Mouse (Mus musculus): ENCODE measurements around the gene Zbtb12. TPM values are rescaled to one million over a fixed set of nuclear protein-coding genes. Genes with fewer than 3 reads are reported as not detected.

Gene Zbtb12
- polyA plus RNA-seq, 1 experiment from 2014 or later, result 2.1 TPM

DNA sequence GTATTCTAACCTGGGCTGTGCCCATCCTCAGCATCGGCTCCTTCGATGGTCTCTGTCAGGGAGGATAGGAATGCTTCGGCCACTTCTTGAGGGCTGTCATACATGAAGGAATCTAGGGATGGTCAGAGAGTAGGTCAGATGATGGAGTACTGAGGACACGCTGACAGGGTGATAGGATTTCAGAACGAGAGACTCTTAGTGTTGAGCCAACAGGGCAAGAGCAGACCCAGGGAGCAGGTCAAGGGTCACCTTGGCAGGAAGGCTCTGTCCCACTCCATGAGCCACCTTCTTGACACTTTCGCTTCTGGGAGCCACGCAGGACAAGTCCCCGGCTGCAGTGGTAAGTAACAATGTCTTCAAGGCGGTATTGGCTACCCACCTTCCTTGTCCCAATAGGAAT is 18.8 kb upstream of the Zbtb12 start:
- WGBS, result 89% methylated on average over 9 of the region's 9 CpGs
- Histone ChIP-seq H3K9me3 (ENCODE audit: control insufficient read depth, low read length) (no peaks in the 10 kb centered on the region), H3K36me3 (ENCODE audit: control insufficient read depth, insufficient read depth, low read length) (peaks cover 4% of the 10 kb centered on the region; the same call in 1 of the 2 replicates), H3K27me3 (ENCODE audit: control insufficient read depth, insufficient read depth, low read length) (no peaks in the 10 kb centered on the region), H3K4me1 (replicated peaks; ENCODE audit: control insufficient read depth, insufficient read depth, low read length) (no peaks in the 10 kb centered on the region), H3K4me3 (ENCODE audit: low read depth, low read length) (no peak overlapping the region), H3K9ac (ENCODE audit: low read length) (no peak overlapping the region), H3K27ac (ENCODE audit: low read depth, low read length) (no peak overlapping the region), H3K4me2 (ENCODE audit: low read depth, low read length, severe bottlenecking) (no peak overlapping the region)
- DNase-seq (ENCODE audit: low spot score) (no peak), ATAC-seq (replicated peaks; ENCODE audit: low FRiP score) (no peak)

GRCm38 (mm10) chr17:34861704-34862415 is 17.4 kb upstream of the Zbtb12 start:
- no peaks in the 10 kb centered on the region for H3K36me3 ChIP-seq (ENCODE audit: control insufficient read depth, insufficient read depth, low read length)
- no peaks in the 10 kb centered on the region for H3K9me3 ChIP-seq (ENCODE audit: control insufficient read depth, low read length)
- DNase-seq (ENCODE audit: low spot score), result no peak
- H3K9ac ChIP-seq (ENCODE audit: low read length), result no peak overlapping the region
- no peaks in the 10 kb centered on the region for H3K4me1 ChIP-seq (replicated peaks; ENCODE audit: control insufficient read depth, insufficient read depth, low read length)
- H3K4me2 ChIP-seq (ENCODE audit: low read depth, low read length, severe bottlenecking), result no peak overlapping the region
- H3K27ac ChIP-seq (ENCODE audit: low read depth, low read length), result no peak overlapping the region
- H3K27me3 ChIP-seq (ENCODE audit: control insufficient read depth, insufficient read depth, low read length), result no peaks in the 10 kb centered on the region
- no peak for ATAC-seq (replicated peaks; ENCODE audit: low FRiP score)
- WGBS, result 74% methylated on average over 13 of the region's 13 CpGs
- no peak overlapping the region for H3K4me3 ChIP-seq (ENCODE audit: low read depth, low read length)

- Histone ChIP-seq H3K36me3 (ENCODE audit: control insufficient read depth, insufficient read depth, low read length) (no peaks in the 10 kb centered on the region), H3K9ac (ENCODE audit: low read length) (no peak within 1 kb of the TSS), H3K4me2 (ENCODE audit: low read depth, low read length, severe bottlenecking) (no peak within 1 kb of the TSS), H3K4me3 (ENCODE audit: low read depth, low read length) (no peak within 1 kb of the TSS), H3K4me1 (replicated peaks; ENCODE audit: control insufficient read depth, insufficient read depth, low read length) (no peaks in the 10 kb centered on the region), H3K27me3 (ENCODE audit: control insufficient read depth, insufficient read depth, low read length) (no peaks in the 10 kb centered on the region), H3K9me3 (ENCODE audit: control insufficient read depth, low read length) (no peaks in the 10 kb centered on the region), H3K27ac (ENCODE audit: low read depth, low read length) (no peak within 1 kb of the TSS)
- 73% methylated on average over 8 of the region's 8 CpGs for WGBS
- no peak for ATAC-seq (replicated peaks; ENCODE audit: low FRiP score)
- no peak for DNase-seq (ENCODE audit: low spot score)
Measured at GRCm38 (mm10) chr17:34862416-34863081, 16.7 kb upstream of the Zbtb12 start, which contains the start of gene Cfb. Gene Cfb, minus strand, starts transcription at chr17:34862518.

GRCm38 (mm10) chr17:34865981-34866380 is 13.3 kb upstream of the Zbtb12 start:
- no peak overlapping the region for H3K27ac ChIP-seq (ENCODE audit: low read depth, low read length)
- H3K4me3 ChIP-seq (ENCODE audit: low read depth, low read length), result no peak overlapping the region
- no peak overlapping the region for H3K4me2 ChIP-seq (ENCODE audit: low read depth, low read length, severe bottlenecking)
- H3K9me3 ChIP-seq (ENCODE audit: control insufficient read depth, low read length), result no peaks in the 10 kb centered on the region
- H3K4me1 ChIP-seq (replicated peaks; ENCODE audit: control insufficient read depth, insufficient read depth, low read length), result no peaks in the 10 kb centered on the region
- H3K36me3 ChIP-seq (ENCODE audit: control insufficient read depth, insufficient read depth, low read length), result no peaks in the 10 kb centered on the region
- WGBS, result 63% methylated on average over 7 of the region's 7 CpGs
- ATAC-seq (replicated peaks; ENCODE audit: low FRiP score), result no peak
- H3K27me3 ChIP-seq (ENCODE audit: control insufficient read depth, insufficient read depth, low read length), result no peaks in the 10 kb centered on the region
- no peak for DNase-seq (ENCODE audit: low spot score)
- H3K9ac ChIP-seq (ENCODE audit: low read length), result no peak overlapping the region

- 93% methylated on average over 6 of the region's 6 CpGs for WGBS
- ATAC-seq (replicated peaks; ENCODE audit: low FRiP score), result no peak
- DNase-seq (ENCODE audit: low spot score), result no peak
Measured at GRCm38 (mm10) chr17:34874321-34874720, 5.0 kb upstream of the Zbtb12 start.

DNA sequence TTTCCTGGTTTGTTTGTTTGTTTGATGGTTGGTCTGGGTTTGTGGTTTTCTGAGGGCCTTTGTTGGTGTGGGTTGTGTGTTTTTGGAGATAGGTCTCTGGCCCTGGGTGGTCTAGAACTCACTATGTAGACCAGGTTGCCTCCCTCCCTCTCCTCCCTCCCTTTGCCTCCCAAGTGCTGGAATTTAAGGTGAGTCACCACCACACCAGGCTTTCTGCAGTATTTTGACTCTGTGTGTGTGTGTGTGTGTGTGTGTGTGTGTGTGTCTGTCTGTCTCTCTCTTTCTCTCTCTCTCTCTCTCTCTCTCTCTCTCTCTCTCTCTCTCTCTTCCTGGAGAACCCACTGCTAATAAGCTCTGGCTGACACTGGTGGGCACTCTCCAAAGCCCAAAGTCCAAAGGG is 1.9 kb downstream of the Zbtb12 start:
- DNase-seq (ENCODE audit: low spot score), result no peak
- no peak for ATAC-seq (replicated peaks; ENCODE audit: low FRiP score)
- H3K4me2 ChIP-seq (ENCODE audit: low read depth, low read length, severe bottlenecking), result no peak overlapping the region
- H3K27me3 ChIP-seq (ENCODE audit: control insufficient read depth, insufficient read depth, low read length), result no peaks in the 10 kb centered on the region
- no peak overlapping the region for H3K9ac ChIP-seq (ENCODE audit: low read length)
- no peak overlapping the region for H3K4me3 ChIP-seq (ENCODE audit: low read depth, low read length)
- no peaks in the 10 kb centered on the region for H3K9me3 ChIP-seq (ENCODE audit: control insufficient read depth, low read length)
- H3K4me1 ChIP-seq (replicated peaks; ENCODE audit: control insufficient read depth, insufficient read depth, low read length), result no peaks in the 10 kb centered on the region
- H3K36me3 ChIP-seq (ENCODE audit: control insufficient read depth, insufficient read depth, low read length), result no peaks in the 10 kb centered on the region
- H3K27ac ChIP-seq (ENCODE audit: low read depth, low read length), result no peak overlapping the region

More at GRCm38 (mm10) chr17:34874321-34874720, 5.0 kb upstream of the Zbtb12 start:
- H3K36me3 ChIP-seq (ENCODE audit: control insufficient read depth, insufficient read depth, low read length), result no peaks in the 10 kb centered on the region
- no peak overlapping the region for H3K9ac ChIP-seq (ENCODE audit: low read length)
- H3K4me3 ChIP-seq (ENCODE audit: low read depth, low read length), result no peak overlapping the region
- no peaks in the 10 kb centered on the region for H3K4me1 ChIP-seq (replicated peaks; ENCODE audit: control insufficient read depth, insufficient read depth, low read length)
- H3K4me2 ChIP-seq (ENCODE audit: low read depth, low read length, severe bottlenecking), result no peak overlapping the region
- H3K27me3 ChIP-seq (ENCODE audit: control insufficient read depth, insufficient read depth, low read length), result no peaks in the 10 kb centered on the region
- no peak overlapping the region for H3K27ac ChIP-seq (ENCODE audit: low read depth, low read length)
- H3K9me3 ChIP-seq (ENCODE audit: control insufficient read depth, low read length), result no peaks in the 10 kb centered on the region

- no peak within 1 kb of the TSS for H3K4me3 ChIP-seq (ENCODE audit: low read depth, low read length)
- DNase-seq (ENCODE audit: low spot score) (no peak), ATAC-seq (replicated peaks; ENCODE audit: low FRiP score) (no peak)
- no peak within 1 kb of the TSS for H3K9ac ChIP-seq (ENCODE audit: low read length)
- WGBS, result 7% methylated on average over 15 of the region's 15 CpGs
- H3K36me3 ChIP-seq (ENCODE audit: control insufficient read depth, insufficient read depth, low read length), result no peaks in the 10 kb centered on the region
- H3K27me3 ChIP-seq (ENCODE audit: control insufficient read depth, insufficient read depth, low read length), result no peaks in the 10 kb centered on the region
- H3K4me1 ChIP-seq (replicated peaks; ENCODE audit: control insufficient read depth, insufficient read depth, low read length), result no peaks in the 10 kb centered on the region
- H3K4me2 ChIP-seq (ENCODE audit: low read depth, low read length, severe bottlenecking), result no peak within 1 kb of the TSS
- no peaks in the 10 kb centered on the region for H3K9me3 ChIP-seq (ENCODE audit: control insufficient read depth, low read length)
- no peak within 1 kb of the TSS for H3K27ac ChIP-seq (ENCODE audit: low read depth, low read length)
Measured at GRCm38 (mm10) chr17:34881683-34882310, 2.5 kb downstream of the Zbtb12 start, which contains the start of gene Gm20547. Gene Gm20547, minus strand, starts transcription at chr17:34882042.

DNA sequence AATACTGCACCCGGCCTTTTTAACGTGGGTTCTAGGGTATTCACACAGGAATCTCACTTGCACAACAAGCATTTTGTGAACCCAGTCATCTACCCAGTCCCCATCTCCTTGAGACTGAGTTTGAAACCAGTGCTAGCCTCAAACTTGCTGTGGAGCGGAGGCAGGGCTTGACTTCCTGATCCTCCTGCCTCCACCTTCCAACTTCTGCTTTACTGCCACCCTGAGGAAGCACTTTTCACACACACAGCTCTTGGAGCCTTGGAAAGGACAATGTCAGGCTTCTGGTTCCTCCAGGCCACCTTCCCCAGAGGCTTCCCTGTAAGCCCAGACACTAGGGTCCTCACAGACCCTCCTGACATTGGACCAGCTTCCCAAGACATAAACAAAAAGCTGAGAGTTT is 4.0 kb downstream of the Zbtb12 start:
- Histone ChIP-seq H3K4me2 (ENCODE audit: low read depth, low read length, severe bottlenecking) (no peak overlapping the region), H3K27me3 (ENCODE audit: control insufficient read depth, insufficient read depth, low read length) (no peaks in the 10 kb centered on the region), H3K36me3 (ENCODE audit: control insufficient read depth, insufficient read depth, low read length) (no peaks in the 10 kb centered on the region), H3K4me3 (ENCODE audit: low read depth, low read length) (no peak overlapping the region), H3K9me3 (ENCODE audit: control insufficient read depth, low read length) (no peaks in the 10 kb centered on the region), H3K9ac (ENCODE audit: low read length) (no peak overlapping the region), H3K27ac (ENCODE audit: low read depth, low read length) (no peak overlapping the region), H3K4me1 (replicated peaks; ENCODE audit: control insufficient read depth, insufficient read depth, low read length) (no peaks in the 10 kb centered on the region)
- 76% methylated on average over 3 of the region's 3 CpGs for WGBS
- ATAC-seq (replicated peaks; ENCODE audit: low FRiP score) (no peak), DNase-seq (ENCODE audit: low spot score) (no peak)

All from forebrain, embryonic 11.5 days (tissue).